Mouse (Mus musculus): ENCODE measurements around the gene Sgpp2. TPM values are rescaled to one million over a fixed set of nuclear protein-coding genes. Genes with fewer than 3 reads are reported as not detected.

The Sgpp2 gene
- polyA plus RNA-seq, 1 experiment from 2014 or later, result 0.78 TPM

- no peak overlapping the region for H3K4me3 ChIP-seq
- DNase-seq (ENCODE audit: low spot score), result no peak
- no peak overlapping the region for H3K27ac ChIP-seq
- peaks cover 18% of the 10 kb centered on the region for H3K4me1 ChIP-seq
- 93% methylated on average over 8 of the region's 8 CpGs for WGBS
- no peaks in the 10 kb centered on the region for H3K27me3 ChIP-seq (ENCODE audit: low read depth, poor library complexity, severe bottlenecking)
- H3K36me3 ChIP-seq, result peaks cover 67% of the 10 kb centered on the region
- H3K9me3 ChIP-seq (replicated peaks), result no peaks in the 10 kb centered on the region
Measured at GRCm38 (mm10) chr1:78446232-78446631, 136.1 kb downstream of the Sgpp2 start.

GRCm38 (mm10) chr1:78446742-78447141 is 136.6 kb downstream of the Sgpp2 start:
- Histone ChIP-seq H3K27ac (no peak overlapping the region), H3K9me3 (replicated peaks) (no peaks in the 10 kb centered on the region), H3K4me3 (no peak overlapping the region), H3K36me3 (peaks cover 67% of the 10 kb centered on the region), H3K4me1 (peaks cover 18% of the 10 kb centered on the region), H3K27me3 (ENCODE audit: low read depth, poor library complexity, severe bottlenecking) (no peaks in the 10 kb centered on the region)
- DNase-seq (ENCODE audit: low spot score), result no peak
- WGBS, result 93% methylated on average over 6 of the region's 6 CpGs

- no peak for DNase-seq (ENCODE audit: low spot score)
- H3K36me3 ChIP-seq, result peaks cover 71% of the 10 kb centered on the region
- H3K9me3 ChIP-seq (replicated peaks), result no peaks in the 10 kb centered on the region
- no peaks in the 10 kb centered on the region for H3K27me3 ChIP-seq (ENCODE audit: low read depth, poor library complexity, severe bottlenecking)
- no peak overlapping the region for H3K27ac ChIP-seq
- H3K4me1 ChIP-seq, result peaks cover 8% of the 10 kb centered on the region
- 76% methylated on average over 1 of the region's 1 CpGs for WGBS
- H3K4me3 ChIP-seq, result no peak overlapping the region
Measured at GRCm38 (mm10) chr1:78448091-78448490, 137.9 kb downstream of the Sgpp2 start.

GRCm38 (mm10) chr1:78451070-78451854 is 141.1 kb downstream of the Sgpp2 start:
- DNase-seq (ENCODE audit: low spot score), result no peak
- no peak overlapping the region for H3K27ac ChIP-seq
- WGBS, result 78% methylated on average over 12 of the region's 12 CpGs
- H3K4me1 ChIP-seq, result no peaks in the 10 kb centered on the region
- H3K9me3 ChIP-seq (replicated peaks), result no peaks in the 10 kb centered on the region
- no peaks in the 10 kb centered on the region for H3K27me3 ChIP-seq (ENCODE audit: low read depth, poor library complexity, severe bottlenecking)
- peaks cover 70% of the 10 kb centered on the region for H3K36me3 ChIP-seq
- H3K4me3 ChIP-seq, result no peak overlapping the region

- 95% methylated on average over 6 of the region's 6 CpGs for WGBS
- Histone ChIP-seq H3K27me3 (ENCODE audit: low read depth, poor library complexity, severe bottlenecking) (no peaks in the 10 kb centered on the region), H3K36me3 (peaks cover 79% of the 10 kb centered on the region)
Measured at GRCm38 (mm10) chr1:78452544-78452943, 142.4 kb downstream of the Sgpp2 start.

GRCm38 (mm10) chr1:78453886-78454285 is 143.7 kb downstream of the Sgpp2 start:
- DNase-seq (ENCODE audit: low spot score), result no peak
- Histone ChIP-seq H3K4me1 (no peaks in the 10 kb centered on the region), H3K27ac (no peak overlapping the region), H3K36me3 (peaks cover 80% of the 10 kb centered on the region), H3K4me3 (no peak overlapping the region), H3K27me3 (ENCODE audit: low read depth, poor library complexity, severe bottlenecking) (no peaks in the 10 kb centered on the region), H3K9me3 (replicated peaks) (no peaks in the 10 kb centered on the region)
- 95% methylated on average over 8 of the region's 8 CpGs for WGBS

More at GRCm38 (mm10) chr1:78452544-78452943, 142.4 kb downstream of the Sgpp2 start:
- H3K4me1 ChIP-seq, result no peaks in the 10 kb centered on the region
- no peaks in the 10 kb centered on the region for H3K9me3 ChIP-seq (replicated peaks)
- DNase-seq (ENCODE audit: low spot score), result no peak
- H3K27ac ChIP-seq, result no peak overlapping the region
- H3K4me3 ChIP-seq, result no peak overlapping the region

GRCm38 (mm10) chr1:78454659-78455058 is 144.5 kb downstream of the Sgpp2 start:
- peak; percentile 51 for DNase-seq (ENCODE audit: low spot score)
- WGBS, result 46% methylated on average over 7 of the region's 7 CpGs
- H3K36me3 ChIP-seq, result peaks cover 86% of the 10 kb centered on the region

More at GRCm38 (mm10) chr1:78454659-78455058, 144.5 kb downstream of the Sgpp2 start:
- Histone ChIP-seq H3K27me3 (ENCODE audit: low read depth, poor library complexity, severe bottlenecking) (no peaks in the 10 kb centered on the region), H3K9me3 (replicated peaks) (no peaks in the 10 kb centered on the region), H3K27ac (no peak overlapping the region), H3K4me3 (no peak overlapping the region), H3K4me1 (no peaks in the 10 kb centered on the region)

Other genes with a start within 250 kb of the Sgpp2 start
- 11.5 and 12.6 TPM in 2 replicates for gene Pax3, start 113.2 kb upstream of the Sgpp2 start, polyA plus RNA-seq (2016; fragmentation: Nextera tagmentation; extraction: Ambion mirVana)
- 154 and 155 TPM in 2 replicates for gene Farsb, start 178.6 kb downstream of the Sgpp2 start, polyA plus RNA-seq (2016; fragmentation: Nextera tagmentation; extraction: Ambion mirVana)
- gene Mogat1, start 200.6 kb downstream of the Sgpp2 start, polyA plus RNA-seq (2016; fragmentation: Nextera tagmentation; extraction: Ambion mirVana), result 0.19 and 0.34 TPM in 2 replicates
- gene BC035947, start 201.8 kb downstream of the Sgpp2 start, polyA plus RNA-seq (2016; fragmentation: Nextera tagmentation; extraction: Ambion mirVana), result 0.09 and 0.19 TPM in 2 replicates

All from limb, embryonic 10.5 days (tissue).